Mouse (Mus musculus) small intestine, adult 2 months (tissue): ENCODE data around the gene Rps9.

Experiments
- CTCF ChIP-seq: fragments of 200-500 bp; IDR thresholded peaks from 2 replicates; pipeline ENCODE4 v1.5.1; 2012; ENCODE audit warnings: low read depth, mild to moderate bottlenecking, control low read depth, inconsistent platforms, low read length, moderate library complexity, mixed read lengths; ENCODE audit not compliant: insufficient replicate concordance, insufficient read length; ENCODE audit errors: extremely low read depth
- POLR2A ChIP-seq: fragments of 200-500 bp; IDR thresholded peaks from 2 replicates; pipeline ENCODE4 v1.6.1; 2012; ENCODE audit warnings: low read depth, mild to moderate bottlenecking, control low read depth, inconsistent platforms, low read length, moderate library complexity

- TF ChIP-seq POLR2A, result no peak
- no peak for TF ChIP-seq CTCF
Measured at GRCm38 (mm10) chr7:3685400-3686187, 18.2 kb upstream of the Rps9 start.
